Mouse (Mus musculus) mouse trophoblast stem cell (cell line): ENCODE measurements around the gene Vmn2r78.
"Not testable (repeated sequence)": the region's sequence is repeated elsewhere in the genome, so short reads cannot be mapped to it uniquely, and the experiment has no call there.

ENCODE experiments used
- in situ Hi-C, 2 experiments: fragments of 300-500 bp; cut with MseI, MboI; formaldehyde crosslinking; loops; 2 replicates in 1 of 2; 3 replicates in 1 of 2; pipeline ENCODE4 v1.15.1; 2025

Gene Vmn2r78

DNA sequence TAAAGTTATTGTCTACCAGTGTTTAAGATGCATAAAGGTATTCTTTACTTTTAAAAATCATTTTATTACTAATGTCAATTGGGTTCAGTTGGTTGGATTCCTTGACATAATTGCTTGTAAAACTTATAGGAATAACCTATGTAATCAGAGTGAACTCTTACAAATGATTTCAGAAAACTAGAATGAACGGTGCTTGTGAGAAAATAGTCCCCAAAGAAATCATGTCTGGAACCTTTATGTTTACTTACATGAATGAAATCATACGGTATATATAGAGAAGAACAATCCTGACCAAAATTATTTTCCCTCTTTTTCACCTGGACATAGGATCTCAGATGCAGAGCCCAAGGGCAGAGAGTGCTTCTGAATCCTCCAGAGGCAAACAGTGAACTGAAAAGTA is at the start of gene Vmn2r78:
Gene Vmn2r78 (plus strand): TSS at position 301 of the 400 bp plus-strand sequence.
- in situ Hi-C loops, result not testable (repeated sequence)

DNA sequence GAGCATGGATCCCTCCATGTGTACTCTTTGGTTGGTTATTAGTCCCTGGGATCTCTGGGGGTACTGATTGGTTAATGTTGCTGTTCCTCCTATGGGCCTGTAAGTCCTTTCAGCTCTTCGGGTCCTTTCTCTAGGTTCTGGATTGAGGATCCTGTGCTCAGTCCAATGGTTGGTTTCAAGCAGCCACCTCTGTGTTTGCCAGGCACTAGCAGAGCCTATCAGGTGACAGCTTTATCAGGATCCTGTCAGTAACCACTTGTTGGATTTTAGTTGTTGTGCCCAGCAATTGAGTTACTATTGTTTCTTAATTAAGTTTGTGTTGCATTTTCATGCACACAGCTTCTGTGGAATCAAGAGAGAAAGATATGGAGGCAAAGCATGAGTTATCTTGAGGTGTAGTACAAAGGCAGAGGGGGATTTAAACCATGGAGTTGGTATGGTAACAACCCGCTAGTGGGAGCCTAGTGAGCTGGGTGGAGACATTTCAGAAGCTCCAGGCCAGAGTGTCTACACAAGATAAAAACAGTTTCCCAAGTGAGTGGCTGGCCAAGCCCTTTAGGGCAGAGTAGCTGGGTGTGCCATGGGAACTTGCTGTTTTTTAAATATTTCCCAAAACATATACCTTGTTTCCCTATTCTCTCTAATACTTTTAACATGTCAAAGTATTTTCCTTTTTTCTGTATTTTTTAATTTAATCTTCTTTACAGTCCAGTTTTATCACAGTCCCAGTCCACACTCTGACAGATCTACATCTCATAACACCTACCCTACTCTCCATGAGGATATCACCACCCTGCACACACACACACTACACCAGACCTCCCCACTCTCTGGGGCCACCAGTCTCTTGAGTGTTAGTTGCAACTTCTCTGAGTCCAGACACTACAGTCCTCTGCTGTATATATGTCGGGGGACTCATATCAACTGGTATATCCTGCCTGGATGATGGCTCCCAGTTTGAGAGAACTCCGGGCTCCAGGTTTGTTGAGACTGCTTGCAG is 25.1 kb upstream of the Vmn2r78 start:
- in situ Hi-C loops, result no loop called here

DNA sequence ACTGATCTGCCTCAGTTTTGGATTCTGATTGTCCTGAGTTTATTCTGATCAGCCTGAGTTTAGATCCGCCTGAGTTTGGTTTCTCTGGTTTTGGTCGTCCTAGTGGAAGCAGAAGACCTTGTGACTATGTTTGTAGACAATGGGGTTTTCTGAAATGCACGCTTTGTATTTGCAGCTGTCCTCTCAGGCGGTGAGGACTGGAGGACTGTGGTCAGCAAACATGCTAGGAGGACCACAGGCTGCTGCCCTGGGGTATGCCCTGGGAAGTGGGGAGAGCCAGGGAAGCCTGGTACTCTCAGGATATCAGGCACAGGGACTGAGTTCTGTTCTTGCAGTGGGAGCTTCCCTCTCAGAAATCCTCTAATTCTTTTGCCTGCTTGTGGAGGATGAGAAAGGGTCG is 22.4 kb downstream of the Vmn2r78 start:
- in situ Hi-C loops, result no loop called here

- in situ Hi-C loops, result no loop called here
Measured at GRCm38 (mm10) chr7:86994700-86995099, 79.8 kb downstream of the Vmn2r78 start.

GRCm38 (mm10) chr7:86995815-86996214 is 80.9 kb downstream of the Vmn2r78 start, which contains the start of gene Vmn2r79:
Vmn2r79 (plus strand) TSS chr7:86996115.
- in situ Hi-C loops, result not testable (repeated sequence)
